Mouse (Mus musculus) G1E (cell line): ENCODE results near the gene Fndc3b.

Experiments
- CTCF ChIP-seq: IDR thresholded peaks from 2 replicates; pipeline ENCODE4 v1.5.1; 2012; ENCODE audit warnings: low read depth, low read length, inconsistent platforms, mixed read lengths
- GATA1 ChIP-seq: IDR thresholded peaks from 2 replicates; pipeline ENCODE4 v1.6.1; 2012; ENCODE audit warnings: borderline replicate concordance, low read length, inconsistent platforms, mixed read lengths
- GATA2 ChIP-seq: IDR thresholded peaks from 2 replicates; pipeline ENCODE4 v1.6.1; 2012; ENCODE audit warnings: low read depth, low read length, inconsistent platforms, borderline replicate concordance
- TAL1 ChIP-seq: conservative IDR thresholded peaks from 2 replicates; pipeline ENCODE4 v1.6.1; 2012; ENCODE audit warnings: low read depth, low read length, inconsistent platforms, mixed read lengths

DNA sequence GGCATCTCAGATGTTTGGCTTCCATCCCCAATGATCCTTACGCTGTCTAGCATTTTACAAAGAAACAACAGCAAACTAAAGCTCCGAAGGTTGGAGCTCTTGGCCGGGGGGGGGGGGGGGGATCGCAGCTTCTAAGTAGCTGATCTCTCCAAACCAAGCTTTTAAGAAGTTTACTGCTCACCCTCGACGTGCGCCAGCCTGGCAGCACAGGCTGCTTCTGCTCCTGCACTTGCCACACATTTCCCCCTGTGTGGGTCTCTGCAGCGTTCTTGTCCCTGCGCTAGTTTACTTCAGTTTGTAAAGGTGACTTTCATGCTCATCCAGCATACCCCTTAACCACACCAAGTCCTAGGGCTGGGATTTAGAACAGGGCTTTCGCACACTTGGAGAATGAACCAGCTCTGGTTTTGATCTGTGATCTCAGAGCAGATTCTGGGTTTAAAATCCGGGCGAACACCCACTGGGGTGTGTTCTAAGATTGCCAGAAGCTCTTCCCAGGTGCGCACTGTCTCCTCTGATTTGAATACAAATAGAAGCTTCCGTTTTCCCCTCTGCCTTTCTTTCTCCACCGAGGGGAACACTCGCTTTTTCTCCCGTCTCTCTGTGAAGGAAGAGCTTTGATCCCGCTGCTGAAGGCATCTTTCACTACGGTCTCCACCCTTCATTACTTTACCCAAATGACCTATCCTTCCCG lies 340.4 kb downstream of the Fndc3b start:
- TF ChIP-seq CTCF (no peak), GATA1 (no peak), GATA2 (no peak), TAL1 (no peak)
